Mouse (Mus musculus): Measurements from ENCODE around the gene Otop3. TPM values are rescaled to one million over a fixed set of nuclear protein-coding genes. Genes with fewer than 3 reads are reported as not detected.

The Otop3 gene
- polyA plus RNA-seq, 1 experiment: 0.12 TPM

- no peak for DNase-seq
- H3K27me3 ChIP-seq (ENCODE audit: control insufficient read depth, insufficient read depth, low read length): peaks cover 10% of the 10 kb centered on the region; the same call in 1 of the 2 replicates
- 62% methylated on average over 7 of the region's 7 CpGs for WGBS
These were observed 7.8 kb upstream of the Otop3 start for GRCm38 (mm10) chr11:115326730-115327129.

GRCm38 (mm10) chr11:115329339-115329738 lies 5.2 kb upstream of the Otop3 start:
- TF ChIP-seq POLR2A (IDR thresholded peaks at IDR 0.05; ENCODE audit: control insufficient read depth, extremely low read depth, insufficient read depth, low read length, poor library complexity) (no peak), CTCF (IDR thresholded peaks at IDR 0.05; ENCODE audit: borderline replicate concordance, control insufficient read depth, extremely low read depth, insufficient read depth, low read length, poor library complexity) (peak; percentile 70; the same call in 1 of the 2 replicates)
- Histone ChIP-seq H3K27ac (ENCODE audit: control insufficient read depth, insufficient read depth, low read length) (no peak overlapping the region), H3K27me3 (ENCODE audit: control insufficient read depth, insufficient read depth, low read length) (peaks cover 8% of the 10 kb centered on the region; the same call in 1 of the 2 replicates), H3K4me1 (replicated peaks; ENCODE audit: control insufficient read depth, insufficient read depth, low read length) (no peaks in the 10 kb centered on the region), H3K4me3 (ENCODE audit: control insufficient read depth, insufficient read depth, low read length) (no peak overlapping the region), H3K36me3 (ENCODE audit: control insufficient read depth, insufficient read depth, low read length) (no peaks in the 10 kb centered on the region)
- WGBS: 69% methylated on average over 15 of the region's 15 CpGs
- DNase-seq: peak; percentile 28

More at GRCm38 (mm10) chr11:115326730-115327129, 7.8 kb upstream of the Otop3 start:
- no peaks in the 10 kb centered on the region for H3K36me3 ChIP-seq (ENCODE audit: control insufficient read depth, insufficient read depth, low read length)
- TF ChIP-seq CTCF (IDR thresholded peaks at IDR 0.05; ENCODE audit: borderline replicate concordance, control insufficient read depth, extremely low read depth, insufficient read depth, low read length, poor library complexity): no peak
- TF ChIP-seq POLR2A (IDR thresholded peaks at IDR 0.05; ENCODE audit: control insufficient read depth, extremely low read depth, insufficient read depth, low read length, poor library complexity): no peak
- no peak overlapping the region for H3K27ac ChIP-seq (ENCODE audit: control insufficient read depth, insufficient read depth, low read length)
- H3K4me3 ChIP-seq (ENCODE audit: control insufficient read depth, insufficient read depth, low read length): no peak overlapping the region
- H3K4me1 ChIP-seq (replicated peaks; ENCODE audit: control insufficient read depth, insufficient read depth, low read length): no peaks in the 10 kb centered on the region

DNA sequence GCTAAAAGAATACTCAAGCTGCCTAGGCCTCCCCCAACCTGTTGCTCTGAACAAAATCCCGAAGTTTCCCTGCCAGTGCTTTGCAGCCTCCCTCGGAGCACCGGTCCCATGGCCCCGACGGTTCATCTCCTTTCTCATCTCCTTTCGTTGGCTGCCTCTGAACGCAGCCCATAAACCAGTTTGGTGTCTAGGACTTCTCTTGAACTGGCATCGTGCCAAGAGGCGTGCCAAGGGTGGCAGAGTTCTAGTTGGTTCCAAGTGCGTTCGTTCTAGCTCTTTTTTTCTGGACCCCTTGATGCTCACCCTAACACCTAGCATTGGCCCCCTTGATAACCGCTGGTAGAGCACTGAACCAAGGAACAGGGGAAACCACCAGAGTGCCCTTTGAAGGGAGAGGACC lies 692 bp downstream of the Otop3 start:
- TF ChIP-seq POLR2A (IDR thresholded peaks at IDR 0.05; ENCODE audit: control insufficient read depth, extremely low read depth, insufficient read depth, low read length, poor library complexity): no peak
- TF ChIP-seq CTCF (IDR thresholded peaks at IDR 0.05; ENCODE audit: borderline replicate concordance, control insufficient read depth, extremely low read depth, insufficient read depth, low read length, poor library complexity): no peak
- Histone ChIP-seq H3K4me1 (replicated peaks; ENCODE audit: control insufficient read depth, insufficient read depth, low read length) (no peaks in the 10 kb centered on the region), H3K27me3 (ENCODE audit: control insufficient read depth, insufficient read depth, low read length) (peaks cover 12% of the 10 kb centered on the region; the same call in 1 of the 2 replicates), H3K36me3 (ENCODE audit: control insufficient read depth, insufficient read depth, low read length) (no peaks in the 10 kb centered on the region), H3K4me3 (ENCODE audit: control insufficient read depth, insufficient read depth, low read length) (no peak overlapping the region), H3K27ac (ENCODE audit: control insufficient read depth, insufficient read depth, low read length) (no peak overlapping the region)
- DNase-seq: no peak
- WGBS: 58% methylated on average over 12 of the region's 12 CpGs

GRCm38 (mm10) chr11:115336115-115336514 lies 1.6 kb downstream of the Otop3 start:
- Histone ChIP-seq H3K4me3 (ENCODE audit: control insufficient read depth, insufficient read depth, low read length) (no peak overlapping the region), H3K4me1 (replicated peaks; ENCODE audit: control insufficient read depth, insufficient read depth, low read length) (no peaks in the 10 kb centered on the region), H3K36me3 (ENCODE audit: control insufficient read depth, insufficient read depth, low read length) (no peaks in the 10 kb centered on the region), H3K27ac (ENCODE audit: control insufficient read depth, insufficient read depth, low read length) (no peak overlapping the region), H3K27me3 (ENCODE audit: control insufficient read depth, insufficient read depth, low read length) (peaks cover 12% of the 10 kb centered on the region; the same call in 1 of the 2 replicates)
- TF ChIP-seq POLR2A (IDR thresholded peaks at IDR 0.05; ENCODE audit: control insufficient read depth, extremely low read depth, insufficient read depth, low read length, poor library complexity) (no peak), CTCF (IDR thresholded peaks at IDR 0.05; ENCODE audit: borderline replicate concordance, control insufficient read depth, extremely low read depth, insufficient read depth, low read length, poor library complexity) (no peak)
- 22% methylated on average over 6 of the region's 6 CpGs for WGBS
- DNase-seq: no peak

DNA sequence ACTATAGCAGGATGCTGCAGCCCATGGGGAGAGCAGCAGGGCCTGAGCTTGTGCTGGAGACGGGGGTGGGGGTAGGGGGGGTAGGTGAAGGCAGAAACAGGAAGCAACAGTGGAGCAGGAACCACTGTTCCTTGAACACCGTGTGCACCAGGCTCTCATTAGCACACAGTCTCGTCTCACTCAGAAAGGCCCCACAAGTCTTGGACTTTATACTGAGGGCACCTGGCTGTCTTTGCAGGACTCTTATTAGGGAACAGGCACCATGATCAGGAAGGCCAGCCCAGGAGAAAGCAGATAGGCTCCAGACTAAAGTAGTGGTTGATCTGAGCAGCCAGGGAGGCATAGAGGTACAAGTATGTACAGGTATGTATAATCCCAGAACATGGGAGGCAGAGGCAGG lies 2.8 kb downstream of the Otop3 start:
- no peaks in the 10 kb centered on the region for H3K36me3 ChIP-seq (ENCODE audit: control insufficient read depth, insufficient read depth, low read length)
- H3K27me3 ChIP-seq (ENCODE audit: control insufficient read depth, insufficient read depth, low read length): peaks cover 12% of the 10 kb centered on the region; the same call in 1 of the 2 replicates
- H3K27ac ChIP-seq (ENCODE audit: control insufficient read depth, insufficient read depth, low read length): no peak overlapping the region
- TF ChIP-seq CTCF (IDR thresholded peaks at IDR 0.05; ENCODE audit: borderline replicate concordance, control insufficient read depth, extremely low read depth, insufficient read depth, low read length, poor library complexity) (no peak), POLR2A (IDR thresholded peaks at IDR 0.05; ENCODE audit: control insufficient read depth, extremely low read depth, insufficient read depth, low read length, poor library complexity) (no peak)
- no peak overlapping the region for H3K4me3 ChIP-seq (ENCODE audit: control insufficient read depth, insufficient read depth, low read length)
- DNase-seq: no peak
- 6% methylated on average over 3 of the region's 3 CpGs for WGBS
- H3K4me1 ChIP-seq (replicated peaks; ENCODE audit: control insufficient read depth, insufficient read depth, low read length): no peaks in the 10 kb centered on the region

GRCm38 (mm10) chr11:115337826-115338225 lies 3.3 kb downstream of the Otop3 start:
- Histone ChIP-seq H3K27me3 (ENCODE audit: control insufficient read depth, insufficient read depth, low read length) (peaks cover 11% of the 10 kb centered on the region; the same call in 1 of the 2 replicates), H3K27ac (ENCODE audit: control insufficient read depth, insufficient read depth, low read length) (no peak overlapping the region), H3K4me3 (ENCODE audit: control insufficient read depth, insufficient read depth, low read length) (no peak overlapping the region), H3K4me1 (replicated peaks; ENCODE audit: control insufficient read depth, insufficient read depth, low read length) (no peaks in the 10 kb centered on the region), H3K36me3 (ENCODE audit: control insufficient read depth, insufficient read depth, low read length) (no peaks in the 10 kb centered on the region)
- no peak for TF ChIP-seq POLR2A (IDR thresholded peaks at IDR 0.05; ENCODE audit: control insufficient read depth, extremely low read depth, insufficient read depth, low read length, poor library complexity)
- 90% methylated on average over 1 of the region's 1 CpGs for WGBS
- no peak for DNase-seq

DNA sequence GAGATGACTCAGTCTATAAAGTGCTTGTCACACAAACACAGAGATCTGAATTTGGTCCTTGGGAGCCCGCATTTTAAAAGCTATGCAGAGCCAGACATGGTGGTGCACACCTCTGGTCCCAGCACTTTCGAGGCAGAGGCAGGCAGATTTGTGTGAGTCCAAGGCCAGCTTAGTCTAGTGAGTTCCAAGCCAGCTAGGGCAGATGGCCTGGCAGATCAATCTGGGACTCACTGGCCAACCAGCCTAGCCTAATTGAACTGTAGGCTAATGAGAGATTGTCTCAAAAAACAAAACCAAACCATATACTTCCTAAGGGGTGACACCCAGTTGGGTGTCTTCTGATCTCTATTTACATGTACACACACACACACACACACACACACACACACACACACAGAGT lies 6.7 kb downstream of the Otop3 start:
- Histone ChIP-seq H3K36me3 (ENCODE audit: control insufficient read depth, insufficient read depth, low read length) (no peaks in the 10 kb centered on the region), H3K27ac (ENCODE audit: control insufficient read depth, insufficient read depth, low read length) (no peak overlapping the region), H3K27me3 (ENCODE audit: control insufficient read depth, insufficient read depth, low read length) (no peaks in the 10 kb centered on the region; the same call in 1 of the 2 replicates), H3K4me1 (replicated peaks; ENCODE audit: control insufficient read depth, insufficient read depth, low read length) (0 out of 2 replicates have a peak, but pooled peaks cover 2% of the 10 kb centered on the region), H3K4me3 (ENCODE audit: control insufficient read depth, insufficient read depth, low read length) (no peak overlapping the region)
- WGBS: 69% methylated on average over 2 of the region's 2 CpGs
- no peak for TF ChIP-seq POLR2A (IDR thresholded peaks at IDR 0.05; ENCODE audit: control insufficient read depth, extremely low read depth, insufficient read depth, low read length, poor library complexity)
- TF ChIP-seq CTCF (IDR thresholded peaks at IDR 0.05; ENCODE audit: borderline replicate concordance, control insufficient read depth, extremely low read depth, insufficient read depth, low read length, poor library complexity): no peak
- no peak for DNase-seq
